Mouse (Mus musculus) cerebellum, adult 9-10 months (tissue): ENCODE data around the gene Esp8.
"Not testable (repeated sequence)": the region's sequence is repeated elsewhere in the genome, so short reads cannot be mapped to it uniquely, and the experiment has no call there.

ENCODE experiments used
- DNase-seq: peaks from one replicate; pipeline ENCODE4 v3.0.0; 2022

The Esp8 gene

DNA sequence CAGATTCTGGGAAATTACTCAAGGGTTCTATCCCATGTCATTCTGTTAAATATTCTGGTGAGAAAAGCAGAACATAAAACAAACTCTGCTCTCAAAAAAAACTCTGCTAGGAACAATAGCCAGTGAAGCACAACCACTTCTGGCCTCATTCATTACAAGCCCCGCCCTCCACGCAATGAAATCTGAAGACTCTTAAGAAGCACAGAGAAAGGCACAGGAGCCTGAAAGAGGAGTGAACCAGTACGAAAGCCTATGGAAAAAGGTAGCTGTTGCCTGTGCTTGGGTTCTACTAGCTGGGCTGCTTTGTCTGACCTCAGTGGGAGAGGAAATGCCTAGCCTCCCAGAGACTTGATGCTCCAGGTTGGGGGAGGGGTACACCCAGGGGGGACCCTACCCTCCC, at the start of gene Esp8:
Gene Esp8, plus strand, starts transcription at position 205 of the 400 bp plus-strand sequence.
- DNase-seq, result no peak

DNA sequence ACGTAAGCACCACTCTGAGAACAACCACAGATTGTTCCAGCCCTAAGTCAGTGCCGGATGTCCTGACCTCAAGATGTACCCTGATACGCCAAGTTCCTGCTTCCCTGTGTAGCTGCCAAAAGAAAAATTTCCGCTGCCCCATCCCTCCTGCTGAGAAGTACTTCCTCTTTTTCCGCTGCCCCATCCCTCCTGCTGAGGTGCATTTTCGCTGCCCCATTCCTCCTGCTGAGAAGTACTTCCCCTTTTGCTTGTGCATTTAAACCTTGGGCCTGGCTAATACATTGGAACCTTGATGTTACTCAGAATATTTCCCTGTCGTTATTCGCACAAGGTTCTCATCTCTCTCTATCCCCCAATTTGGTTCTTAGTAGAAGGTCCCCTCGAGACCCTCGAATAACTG, 36.3 kb upstream of the Esp8 start:
- not testable (repeated sequence) for DNase-seq

GRCm38 (mm10) chr17:40495468-40496185, 24.2 kb upstream of the Esp8 start:
- DNase-seq, result not testable (repeated sequence)

- DNase-seq, result no peak
Measured at GRCm38 (mm10) chr17:40529813-40530212, 10.0 kb downstream of the Esp8 start.

DNA sequence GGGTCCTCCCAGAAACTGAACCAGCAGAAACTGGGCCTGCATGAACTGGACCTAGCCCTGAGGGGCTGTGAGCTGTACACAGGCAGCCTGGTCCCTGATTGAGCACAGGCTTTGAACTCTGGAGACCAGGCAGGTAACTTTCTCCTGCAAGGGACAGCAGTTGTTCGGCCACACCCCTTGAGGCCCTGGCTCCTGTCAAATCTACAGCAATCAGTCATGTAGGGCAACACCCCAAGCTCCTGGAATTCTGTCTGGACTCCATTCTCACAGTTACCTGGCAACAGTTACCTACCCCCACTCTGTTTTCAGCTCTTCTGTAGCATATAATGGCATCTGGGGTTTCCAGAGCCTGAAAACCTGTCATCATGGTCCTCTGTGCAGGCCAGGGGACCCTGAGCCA, 11.3 kb downstream of the Esp8 start:
- DNase-seq, result no peak

DNA sequence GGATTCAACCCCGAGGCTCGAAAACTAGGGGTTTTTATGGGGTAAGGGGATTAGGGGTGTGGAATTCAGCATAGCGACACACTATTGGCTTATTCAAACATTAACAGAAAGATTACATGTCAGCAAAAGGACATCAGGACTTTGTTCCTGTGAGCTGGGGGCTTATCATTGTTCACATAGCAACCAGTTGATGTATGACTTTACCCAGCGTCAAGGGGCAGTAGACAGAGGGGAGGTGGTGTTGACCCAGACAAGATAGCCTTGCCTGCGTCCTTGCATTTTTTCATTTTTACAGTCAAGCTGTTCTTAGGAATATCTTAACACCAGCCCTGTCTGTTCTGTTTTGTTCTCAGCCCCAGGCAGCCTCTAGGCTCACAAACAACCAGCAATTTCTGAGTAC, 27.2 kb downstream of the Esp8 start:
- not testable (repeated sequence) for DNase-seq

- DNase-seq, result no peak
Measured at GRCm38 (mm10) chr17:40553470-40553869, 33.6 kb downstream of the Esp8 start.

GRCm38 (mm10) chr17:40561207-40561606, 41.4 kb downstream of the Esp8 start, which contains the start of gene Esp6:
TSS of gene Esp6 (plus strand) at chr17:40561507.
- no peak for DNase-seq
